ENCODE assay signal across 8 mouse cellular contexts in the genomic region with DNA sequence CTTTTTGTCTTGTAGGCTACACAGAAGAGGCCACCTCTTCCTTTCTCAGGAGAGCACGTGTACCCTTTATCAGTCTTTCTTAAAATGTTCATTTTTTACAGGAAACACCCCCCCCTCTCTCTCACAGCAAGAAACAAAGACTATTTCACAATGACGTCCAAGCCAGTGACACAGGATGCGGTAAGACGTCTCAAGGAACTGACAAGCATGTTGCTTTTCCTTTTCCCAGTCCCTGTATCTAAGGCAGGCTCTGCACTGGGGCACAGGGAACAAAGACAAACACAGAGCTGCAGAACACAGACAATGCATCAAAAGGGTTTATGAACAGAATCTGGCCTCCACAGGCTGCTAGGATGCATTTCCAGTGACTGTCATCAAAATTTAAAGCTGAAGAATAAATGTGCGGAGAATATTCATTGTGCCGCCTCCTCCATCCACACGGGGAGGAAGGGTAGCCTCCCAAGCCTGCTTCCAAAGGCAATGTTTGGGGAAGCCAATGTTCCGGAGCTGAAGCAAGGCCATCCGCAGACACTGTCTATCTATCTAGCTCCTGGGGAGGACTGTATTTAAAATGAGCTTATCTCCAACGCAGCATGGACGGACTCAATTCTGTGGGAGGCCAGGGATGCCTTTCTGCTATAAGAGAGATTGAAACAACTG. TPM values are rescaled to one million over a fixed set of nuclear protein-coding genes. Genes with fewer than 3 reads are reported as not detected.
A peak's percentile ranks its signal among the peaks of the same experiment; 100 is the strongest.
DNase-seq lines count a peak whose midpoint lies in the region; ATAC-seq and TF ChIP-seq lines count a peak whose summit lies in the region.

No protein-coding gene starts in this region.

- H3K9me3 ChIP-seq in heart, embryonic 14.5 days (ENCODE audit: control insufficient read depth, low read length): no peaks in the 10 kb centered on the region
- H3K9me3 ChIP-seq in liver, embryonic 11.5 days (ENCODE audit: control insufficient read depth, low read length): no peaks in the 10 kb centered on the region

- 54% methylated on average over 11 of the region's 11 CpGs for WGBS in heart, embryonic 14.5 days
- WGBS in liver, embryonic 11.5 days: 43% methylated on average over 11 of the region's 11 CpGs
- WGBS in thymus, adult 2 months: 59% methylated on average over 11 of the region's 11 CpGs

- peak overlapping the region; percentile 46; the same call in 1 of the 2 replicates for H3K9ac ChIP-seq in heart, embryonic 14.5 days (ENCODE audit: low read length)
- no peak overlapping the region for H3K9ac ChIP-seq in liver, embryonic 11.5 days (ENCODE audit: low read depth, low read length)

- H3K4me3 ChIP-seq in heart, embryonic 14.5 days (ENCODE audit: control insufficient read depth in 1 of 2, insufficient read depth in 1 of 2, low read depth in 1 of 2, low read length in 2 of 2): no peak overlapping the region
- H3K4me3 ChIP-seq in liver, embryonic 11.5 days (ENCODE audit: low read depth, low read length): no peak overlapping the region
- no peak overlapping the region for H3K4me3 ChIP-seq in thymus, adult 2 months (ENCODE audit: control insufficient read depth, insufficient read depth, low read length)
- no peak overlapping the region for H3K4me3 ChIP-seq in gastrocnemius, adult 2 months

- no peaks in the 10 kb centered on the region for H3K27me3 ChIP-seq in heart, embryonic 14.5 days (ENCODE audit: control insufficient read depth, insufficient read depth, low read length)
- no peaks in the 10 kb centered on the region for H3K27me3 ChIP-seq in liver, embryonic 11.5 days (replicated peaks; ENCODE audit: control insufficient read depth, insufficient read depth, low read length)
- no peaks in the 10 kb centered on the region for H3K27me3 ChIP-seq in thymus, adult 2 months (ENCODE audit: control insufficient read depth, insufficient read depth, low read length)

- H3K27ac ChIP-seq in heart, embryonic 14.5 days (replicated peaks in 1 of 2; ENCODE audit: control insufficient read depth in 1 of 2, insufficient read depth in 1 of 2, low read depth in 2 of 2, low read length in 2 of 2): peak overlapping the region; percentile 78 to 89
- H3K27ac ChIP-seq in liver, embryonic 11.5 days (ENCODE audit: low read depth, low read length): peak overlapping the region; percentile 74
- peak overlapping the region; percentile 80 for H3K27ac ChIP-seq in thymus, adult 2 months (ENCODE audit: control insufficient read depth, insufficient read depth, low read length)
- H3K27ac ChIP-seq in gastrocnemius, adult 2 months: no peak overlapping the region

- peaks cover 20% of the 10 kb centered on the region for H3K36me3 ChIP-seq in heart, embryonic 14.5 days (ENCODE audit: control insufficient read depth, insufficient read depth, low read length)
- no peaks in the 10 kb centered on the region for H3K36me3 ChIP-seq in liver, embryonic 11.5 days (ENCODE audit: control insufficient read depth, insufficient read depth, low read length)
- no peaks in the 10 kb centered on the region for H3K36me3 ChIP-seq in thymus, adult 2 months (ENCODE audit: control insufficient read depth, insufficient read depth, low read length)

- peaks cover 5 to 6% of the 10 kb centered on the region in 2 experiments for H3K4me1 ChIP-seq in heart, embryonic 14.5 days (ENCODE audit: control insufficient read depth in 2 of 2, insufficient read depth in 2 of 2, low read length in 2 of 2)
- H3K4me1 ChIP-seq in liver, embryonic 11.5 days (replicated peaks; ENCODE audit: control insufficient read depth, insufficient read depth, low read length): peaks cover 19% of the 10 kb centered on the region
- H3K4me1 ChIP-seq in thymus, adult 2 months (replicated peaks; ENCODE audit: control insufficient read depth, insufficient read depth, low read length): peaks cover 35% of the 10 kb centered on the region

- no peak overlapping the region for H3K4me2 ChIP-seq in heart, embryonic 14.5 days (ENCODE audit: low read length)
- peak overlapping the region; percentile 18; the same call in 1 of the 2 replicates for H3K4me2 ChIP-seq in liver, embryonic 11.5 days

- no peak for TF ChIP-seq CTCF in thymus, adult 2 months (IDR thresholded peaks at IDR 0.05; ENCODE audit: borderline replicate concordance, control insufficient read depth, extremely low read depth, insufficient read depth, low read length, poor library complexity)
- TF ChIP-seq CTCF in gastrocnemius, adult 2 months (IDR thresholded peaks at IDR 0.05): no peak

- TF ChIP-seq POLR2A in thymus, adult 2 months (IDR thresholded peaks at IDR 0.05; ENCODE audit: control insufficient read depth, extremely low read depth, insufficient read depth, low read length, poor library complexity): no peak

- DNase-seq in heart, postnatal 14 days: no peak
- DNase-seq in right cerebral cortex, adult 2 months (ENCODE audit: low spot score in 2 of 2): peak; percentile 34 to 39
- no peak for DNase-seq in right cerebral cortex, postnatal 4 days
- no peak for DNase-seq in liver, embryonic 11.5 days (ENCODE audit: low spot score)
- DNase-seq in thymus, adult 2 months: peak; percentile 60
- DNase-seq in spleen, postnatal 10 days (ENCODE audit: low spot score in 2 of 2): no peak
- DNase-seq in gastrocnemius, adult 2 months: no peak

- peak; percentile 85 for ATAC-seq in heart, embryonic 14.5 days (ENCODE audit: insufficient number of reproducible peaks, insufficient read depth, low FRiP score, low read depth)
- ATAC-seq in liver, embryonic 11.5 days (replicated peaks; ENCODE audit: low FRiP score): peak; percentile 65

- intact Hi-C loops in heart, postnatal 14 days (cut with DNase I): no loop called here
- intact Hi-C loops in gastrocnemius, adult 2 months (cut with DNase I): loop anchor here (5.0 kb wide), 1 partner anchor 91 kb away; no protein-coding TSS in a partner anchor

RNA-seq across cellular contexts. Expression of a gene that starts 48.7 kb away (rescaled TPM):
- polyA plus RNA-seq in heart, embryonic 14.5 days (2014; fragmentation: Nextera tagmentation; extraction: Ambion mirVana): 4.8 and 6.8 TPM in 2 replicates
- total RNA-seq in heart, postnatal 14 days (2021): 10 to 100 TPM in 1 of 2 experiments, 1 to 10 TPM in 1; 9.9 to 10.9 TPM
- polyA plus RNA-seq in liver, embryonic 11.5 days (2014; fragmentation: Nextera tagmentation; extraction: Ambion mirVana): 6.3 and 7.5 TPM in 2 replicates
- polyA plus RNA-seq in thymus, adult 2 months (2012; rRNA removed): 18.1 and 21.9 TPM in 2 replicates
- 1 to 10 TPM; 7.3 to 9.2 TPM for total RNA-seq in gastrocnemius, adult 2 months (2021)

Comparison
In these comparisons a context has a peak if more than half of its experiments do, and no peak if none do; other contexts are left out.
1. DNase-seq: peak in right cerebral cortex, adult 2 months (2 of 2) and thymus, adult 2 months (single experiment); none in heart, postnatal 14 days (0 of 2), right cerebral cortex, postnatal 4 days (single experiment), liver, embryonic 11.5 days (single experiment), spleen, postnatal 10 days (0 of 2) and gastrocnemius, adult 2 months (single experiment).